Mouse (Mus musculus): ENCODE results near the gene Mcoln1. TPM values are rescaled to one million over a fixed set of nuclear protein-coding genes. Genes with fewer than 3 reads are reported as not detected.

Mcoln1 gene
- polyA plus RNA-seq (2011; ENCODE audit: insufficient read depth, insufficient read length, low replicate concordance, missing spikeins): 97.4 and 154 TPM in 2 replicates

DNA sequence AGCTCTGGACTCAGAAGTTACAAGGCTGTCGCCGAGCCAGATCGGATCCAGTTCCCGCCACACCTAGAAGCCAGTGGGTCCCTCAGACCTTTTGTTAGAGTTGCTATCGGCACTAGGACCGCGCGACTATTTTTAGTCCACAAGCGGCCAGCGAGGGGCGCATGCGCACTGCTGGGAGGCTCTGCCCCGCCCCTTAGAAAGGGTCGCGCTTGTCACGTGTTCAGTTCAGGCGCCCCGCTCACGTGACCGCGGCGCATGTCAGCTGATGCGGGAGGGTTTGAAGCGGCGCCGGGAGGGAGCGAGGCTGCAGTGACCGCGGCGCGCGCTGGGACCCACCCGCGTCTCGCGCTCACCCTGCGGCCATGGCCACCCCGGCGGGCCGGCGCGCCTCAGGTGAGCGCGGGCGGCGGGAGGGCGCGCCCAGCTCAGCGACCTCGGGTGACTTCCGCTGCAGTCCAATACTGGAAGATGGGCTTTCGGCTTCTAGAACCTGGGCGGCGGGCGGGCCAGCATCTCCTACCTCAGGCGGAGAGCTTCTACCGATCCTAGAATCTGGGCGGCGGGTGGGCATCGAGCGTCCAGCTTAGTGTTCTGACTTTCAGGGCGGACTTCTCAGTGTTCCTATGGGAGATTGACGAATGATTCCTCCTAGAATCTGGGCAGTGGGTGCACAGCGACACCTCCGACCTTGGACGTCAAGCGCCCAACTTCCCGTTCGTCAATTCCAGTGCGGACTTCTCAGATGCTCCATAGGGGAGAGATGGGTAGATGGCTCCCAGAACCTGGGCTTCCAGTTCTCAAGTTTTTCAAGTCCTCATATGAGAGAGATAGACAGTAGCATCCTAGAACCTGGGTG is at the start of gene Mcoln1:
Gene Mcoln1 (plus strand): TSS at position 223 of the 856 bp plus-strand sequence.
- Histone ChIP-seq H3K4me3 (replicated peaks; ENCODE audit: control insufficient read depth, low read depth, low read length) (peak within 1 kb of the TSS; percentile 70), H3K4me1 (ENCODE audit: control insufficient read depth, insufficient read depth, low read length) (peaks cover 3% of the 10 kb centered on the region; the same call in 1 of the 2 replicates), H3K27ac (ENCODE audit: control insufficient read depth, insufficient read depth, low read depth, low read length, poor library complexity) (peak within 1 kb of the TSS; percentile 44)
- TF ChIP-seq CTCF (IDR thresholded peaks at IDR 0.05; ENCODE audit: control insufficient read depth, insufficient read depth, low read length) (0 out of 2 replicates have a peak, but pooled peaks have one; percentile 0), POLR2A (IDR thresholded peaks at IDR 0.05; ENCODE audit: borderline replicate concordance, control insufficient read depth, low read depth, low read length) (peak; percentile 86; the same call in 1 of the 2 replicates)
- WGBS: under 1% methylated on average over 70 of the region's 70 CpGs

DNA sequence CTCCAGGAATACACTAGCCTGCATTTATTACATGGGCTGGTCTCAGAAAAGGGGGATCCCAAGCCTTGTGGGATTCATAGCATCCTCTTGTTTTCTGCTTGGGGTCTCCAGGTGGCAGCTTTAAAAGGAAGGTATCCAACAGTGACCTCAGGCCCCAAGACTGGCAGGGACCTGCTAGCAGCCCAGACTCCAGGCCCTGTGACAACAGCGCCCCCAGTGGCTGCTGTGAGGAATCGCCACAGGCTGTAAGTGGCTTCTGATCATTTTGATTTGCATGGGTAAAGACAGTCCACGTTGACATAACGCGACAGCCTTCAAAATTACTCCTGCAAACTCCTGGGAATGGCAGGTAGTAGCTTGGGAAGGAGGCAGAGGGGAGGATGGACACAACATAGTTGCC is 49.6 kb upstream of the Mcoln1 start:
- H3K4me3 ChIP-seq (replicated peaks; ENCODE audit: control insufficient read depth, low read depth, low read length): no peak overlapping the region
- TF ChIP-seq POLR2A (IDR thresholded peaks at IDR 0.05; ENCODE audit: borderline replicate concordance, control insufficient read depth, low read depth, low read length) (no peak), CTCF (IDR thresholded peaks at IDR 0.05; ENCODE audit: control insufficient read depth, insufficient read depth, low read length) (peak; percentile 82)
- 55% methylated on average over 5 of the region's 5 CpGs for WGBS
- no peak overlapping the region for H3K27ac ChIP-seq (ENCODE audit: control insufficient read depth, insufficient read depth, low read depth, low read length, poor library complexity)
- H3K4me1 ChIP-seq (ENCODE audit: control insufficient read depth, insufficient read depth, low read length): no peaks in the 10 kb centered on the region

DNA sequence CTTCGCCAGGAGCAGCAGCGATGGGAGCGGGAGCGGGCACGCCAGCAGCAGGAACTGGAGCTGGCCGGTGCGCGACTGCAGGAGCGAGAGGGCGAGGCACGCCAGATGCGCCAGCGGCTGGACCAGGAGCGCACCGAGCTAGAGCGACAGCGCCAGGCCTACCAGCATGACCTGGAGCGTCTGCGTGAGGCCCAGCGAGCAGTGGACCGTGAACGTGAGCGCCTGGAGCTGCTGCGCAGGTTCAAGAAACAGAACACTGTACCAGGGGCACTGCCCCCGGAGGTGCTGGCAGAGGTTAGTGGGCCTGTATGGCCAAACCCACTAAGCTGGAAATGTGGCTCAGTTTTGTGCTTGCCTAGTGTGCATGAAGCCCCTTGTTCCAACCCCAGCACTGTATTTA is 48.3 kb upstream of the Mcoln1 start:
- TF ChIP-seq POLR2A (IDR thresholded peaks at IDR 0.05; ENCODE audit: borderline replicate concordance, control insufficient read depth, low read depth, low read length) (no peak), CTCF (IDR thresholded peaks at IDR 0.05; ENCODE audit: control insufficient read depth, insufficient read depth, low read length) (no peak)
- Histone ChIP-seq H3K4me1 (ENCODE audit: control insufficient read depth, insufficient read depth, low read length) (no peaks in the 10 kb centered on the region), H3K27ac (ENCODE audit: control insufficient read depth, insufficient read depth, low read depth, low read length, poor library complexity) (no peak overlapping the region), H3K4me3 (replicated peaks; ENCODE audit: control insufficient read depth, low read depth, low read length) (no peak overlapping the region)
- WGBS: 93% methylated on average over 25 of the region's 25 CpGs

DNA sequence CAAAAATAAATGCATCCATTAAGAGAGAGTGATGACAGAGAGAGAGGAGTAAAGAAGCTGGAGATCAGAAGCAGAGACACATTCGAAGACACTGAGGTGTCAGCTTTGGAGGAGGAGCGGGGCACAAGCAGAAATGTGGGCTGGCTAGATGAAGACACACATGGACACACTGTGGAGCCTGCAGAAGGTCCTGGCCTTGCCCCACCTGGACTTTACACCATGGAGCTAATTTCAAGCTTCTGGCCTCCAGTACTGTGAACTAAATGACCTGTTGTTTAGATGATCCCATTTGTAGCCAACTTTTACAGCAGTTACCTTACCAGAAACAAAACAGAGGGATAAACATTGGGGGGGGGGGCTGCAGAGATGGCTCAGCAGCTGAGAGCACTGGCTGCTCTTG is 37.0 kb upstream of the Mcoln1 start:
- no peak overlapping the region for H3K27ac ChIP-seq (ENCODE audit: control insufficient read depth, insufficient read depth, low read depth, low read length, poor library complexity)
- WGBS: 81% methylated on average over 2 of the region's 2 CpGs
- no peak overlapping the region for H3K4me3 ChIP-seq (replicated peaks; ENCODE audit: control insufficient read depth, low read depth, low read length)

DNA sequence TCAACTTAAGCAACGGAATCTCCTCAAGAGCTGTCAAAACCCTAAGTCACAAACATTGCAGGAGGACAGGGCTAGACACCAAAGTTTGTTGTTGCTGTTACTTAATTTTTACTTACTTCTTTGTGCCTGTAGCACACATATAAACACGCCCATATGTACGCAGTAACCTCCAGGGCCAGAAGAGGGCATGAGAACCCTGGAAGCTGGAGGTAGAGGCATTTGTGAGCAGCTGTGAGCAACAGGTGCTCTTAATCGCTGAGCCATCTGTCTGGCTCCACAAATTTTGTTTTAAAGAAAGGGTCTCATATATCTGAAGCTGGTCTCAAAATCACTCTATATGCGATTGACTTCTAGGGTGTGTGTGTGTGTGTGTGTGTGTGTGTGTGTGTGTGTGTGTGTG is 35.9 kb upstream of the Mcoln1 start:
- TF ChIP-seq POLR2A (IDR thresholded peaks at IDR 0.05; ENCODE audit: borderline replicate concordance, control insufficient read depth, low read depth, low read length) (no peak), CTCF (IDR thresholded peaks at IDR 0.05; ENCODE audit: control insufficient read depth, insufficient read depth, low read length) (peak; percentile 60)
- no peak overlapping the region for H3K27ac ChIP-seq (ENCODE audit: control insufficient read depth, insufficient read depth, low read depth, low read length, poor library complexity)
- no peak overlapping the region for H3K4me3 ChIP-seq (replicated peaks; ENCODE audit: control insufficient read depth, low read depth, low read length)
- 71% methylated on average over 5 of the region's 5 CpGs for WGBS
- H3K4me1 ChIP-seq (ENCODE audit: control insufficient read depth, insufficient read depth, low read length): peaks cover 2% of the 10 kb centered on the region; the same call in 1 of the 2 replicates

More for the DNA sequence above, 37.0 kb upstream of the Mcoln1 start:
- peaks cover 2% of the 10 kb centered on the region; the same call in 1 of the 2 replicates for H3K4me1 ChIP-seq (ENCODE audit: control insufficient read depth, insufficient read depth, low read length)
- TF ChIP-seq CTCF (IDR thresholded peaks at IDR 0.05; ENCODE audit: control insufficient read depth, insufficient read depth, low read length) (no peak), POLR2A (IDR thresholded peaks at IDR 0.05; ENCODE audit: borderline replicate concordance, control insufficient read depth, low read depth, low read length) (no peak)

DNA sequence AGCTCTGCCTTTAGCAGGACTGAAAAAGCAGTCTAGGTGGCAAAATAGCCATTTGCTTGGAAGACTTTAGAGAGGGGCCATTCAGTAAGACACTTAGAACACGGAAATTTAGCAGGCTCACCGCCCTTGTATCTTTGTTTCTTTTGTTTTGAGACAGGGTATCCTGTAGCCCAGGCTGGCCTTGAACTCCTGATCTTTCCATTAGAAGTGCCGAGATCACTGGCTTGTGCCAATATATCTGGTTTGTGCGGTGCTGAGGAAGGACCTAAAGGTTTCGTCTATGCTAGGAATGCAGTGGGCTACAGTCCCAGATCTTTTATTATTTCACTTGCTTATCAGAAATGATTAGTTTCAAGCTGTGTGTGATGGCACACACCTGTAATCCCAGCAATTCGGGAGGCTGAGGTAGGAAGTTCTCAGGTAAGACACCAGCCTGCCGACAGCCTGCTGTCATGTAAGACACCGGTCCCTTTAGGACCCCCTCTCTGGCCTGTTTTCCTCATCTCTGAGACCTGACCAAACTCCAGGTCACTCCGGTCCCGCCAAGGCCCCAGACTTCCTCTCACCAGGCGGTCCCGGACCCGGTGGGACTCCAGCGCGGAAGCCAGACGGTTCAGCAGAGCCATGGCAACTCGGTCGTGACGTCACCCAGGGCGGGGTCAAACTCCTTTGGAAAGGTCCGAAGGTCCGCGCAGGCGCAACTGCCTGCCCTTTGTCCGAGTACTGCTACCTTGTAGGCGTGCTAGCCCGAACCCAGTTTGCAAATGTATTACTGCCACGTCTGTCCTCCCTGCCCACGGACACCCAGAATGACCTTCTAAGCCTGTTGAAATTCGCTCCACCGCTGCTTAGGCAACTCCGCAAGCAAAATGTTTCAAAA is 33.0 kb upstream of the Mcoln1 start, which contains the start of gene Pex11g:
Gene Pex11g (minus strand): TSS at position 675 of the 880 bp plus-strand sequence.
- TF ChIP-seq POLR2A (IDR thresholded peaks at IDR 0.05; ENCODE audit: borderline replicate concordance, control insufficient read depth, low read depth, low read length): peak; percentile 58; the same call in 1 of the 2 replicates
- TF ChIP-seq CTCF (IDR thresholded peaks at IDR 0.05; ENCODE audit: control insufficient read depth, insufficient read depth, low read length): no peak
- Histone ChIP-seq H3K27ac (ENCODE audit: control insufficient read depth, insufficient read depth, low read depth, low read length, poor library complexity) (no peak within 1 kb of the TSS), H3K4me3 (replicated peaks; ENCODE audit: control insufficient read depth, low read depth, low read length) (peak within 1 kb of the TSS; percentile 92), H3K4me1 (ENCODE audit: control insufficient read depth, insufficient read depth, low read length) (no peaks in the 10 kb centered on the region; the same call in 1 of the 2 replicates)
- 7% methylated on average over 32 of the region's 32 CpGs for WGBS

DNA sequence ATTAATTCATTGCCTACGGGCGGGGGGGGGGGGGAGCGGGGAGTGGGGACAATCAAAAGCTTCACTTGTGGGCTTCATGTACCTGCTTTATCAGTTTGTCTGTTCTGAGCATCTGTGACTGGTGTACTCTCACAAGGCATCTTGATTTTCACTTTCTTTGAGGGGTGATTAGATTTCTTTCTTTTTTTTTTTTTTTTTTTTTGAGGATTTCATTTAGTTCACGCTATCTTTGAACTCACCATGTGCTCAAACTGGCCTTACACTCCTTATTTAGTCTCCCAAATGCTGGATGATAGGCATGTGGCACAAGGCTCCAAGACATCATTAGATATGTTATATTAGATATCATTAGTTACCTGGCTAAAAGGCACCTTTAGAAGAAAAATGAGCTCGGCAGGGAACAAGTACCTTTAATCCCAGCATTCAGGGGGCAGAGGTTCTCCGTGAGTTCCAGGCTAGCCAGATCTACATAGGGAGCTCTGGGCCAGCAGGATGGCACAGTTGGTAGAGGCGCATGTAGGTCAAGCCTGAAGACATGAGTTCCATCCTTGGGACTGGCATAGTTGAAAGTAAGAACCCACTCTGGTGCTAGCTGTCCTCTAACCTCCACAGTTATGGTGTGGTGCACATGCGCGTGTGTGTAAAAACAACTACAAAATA is 32.2 kb upstream of the Mcoln1 start:
- no peaks in the 10 kb centered on the region; the same call in 1 of the 2 replicates for H3K4me1 ChIP-seq (ENCODE audit: control insufficient read depth, insufficient read depth, low read length)
- peak overlapping the region; percentile 92 for H3K4me3 ChIP-seq (replicated peaks; ENCODE audit: control insufficient read depth, low read depth, low read length)
- WGBS: 46% methylated on average over 9 of the region's 9 CpGs
- H3K27ac ChIP-seq (ENCODE audit: control insufficient read depth, insufficient read depth, low read depth, low read length, poor library complexity): no peak overlapping the region
- TF ChIP-seq CTCF (IDR thresholded peaks at IDR 0.05; ENCODE audit: control insufficient read depth, insufficient read depth, low read length) (no peak), POLR2A (IDR thresholded peaks at IDR 0.05; ENCODE audit: borderline replicate concordance, control insufficient read depth, low read depth, low read length) (no peak)
